Mouse (Mus musculus): ENCODE data around the gene Clic3. TPM values are rescaled to one million over a fixed set of nuclear protein-coding genes. Genes with fewer than 3 reads are reported as not detected.
A peak's percentile ranks its signal among the peaks of the same experiment; 100 is the strongest.

The Clic3 gene
- polyA plus RNA-seq, 1 experiment from 2014 or later = 2.5 TPM

DNA sequence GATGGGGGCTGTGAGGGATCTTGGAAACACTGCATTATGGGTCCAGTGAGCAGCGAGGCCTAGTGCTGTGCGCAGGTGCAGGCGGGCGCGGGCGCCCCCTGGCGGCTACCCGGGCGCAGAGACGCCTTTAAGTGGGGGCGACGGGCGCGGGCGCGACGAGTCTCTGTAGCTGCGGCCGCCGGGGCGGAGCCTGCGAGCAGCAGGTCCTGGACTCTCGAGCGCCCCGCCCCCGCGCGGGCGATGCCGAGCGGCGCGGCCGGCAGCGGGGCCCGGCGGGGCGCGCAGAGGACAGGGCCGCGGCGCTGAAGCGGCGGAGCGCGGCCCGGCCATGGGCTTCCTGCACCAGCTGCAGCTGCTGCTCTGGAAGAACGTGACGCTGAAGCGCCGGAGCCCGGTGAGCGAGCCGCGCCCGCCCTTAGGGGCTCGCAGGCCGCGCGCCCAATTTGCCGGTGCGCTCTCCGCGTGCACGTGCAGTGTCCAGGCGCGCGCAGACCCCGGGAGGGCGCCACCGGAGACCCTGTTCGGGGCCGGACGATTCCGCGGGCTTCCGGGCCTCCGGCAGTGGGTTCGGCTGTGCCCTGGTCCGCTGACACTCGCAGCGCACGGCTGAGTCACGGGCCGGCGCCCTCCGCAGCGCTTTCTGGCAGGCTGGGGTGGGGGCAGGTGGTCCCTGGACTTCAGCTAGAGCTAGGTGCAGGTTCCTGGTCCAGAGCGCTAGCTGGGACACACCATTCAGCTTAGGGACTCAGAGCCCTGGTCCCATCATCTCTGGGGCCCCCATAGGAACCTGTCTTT, 28.0 kb upstream of the Clic3 start, which contains the start of gene Abca2:
Gene Abca2 (plus strand): TSS at position 262 of the 795 bp plus-strand sequence.
- Histone ChIP-seq H3K9me3 (no peaks in the 10 kb centered on the region), H3K27ac (replicated peaks) (no peak within 1 kb of the TSS), H3K4me3 (peak within 1 kb of the TSS; percentile 77), H3K27me3 (replicated peaks) (peaks cover 70% of the 10 kb centered on the region), H3K36me3 (no peaks in the 10 kb centered on the region), H3K4me1 (peaks cover 2% of the 10 kb centered on the region; the same call in 1 of the 2 replicates), H3K4me2 (peak within 1 kb of the TSS; percentile 93), H3K9ac (peak within 1 kb of the TSS; percentile 89)
- ATAC-seq (ENCODE audit: extremely low read depth, insufficient number of reproducible peaks, low FRiP score, low TSS enrichment) = peak; percentile 87
- under 1% methylated on average over 75 of the region's 89 CpGs for WGBS

DNA sequence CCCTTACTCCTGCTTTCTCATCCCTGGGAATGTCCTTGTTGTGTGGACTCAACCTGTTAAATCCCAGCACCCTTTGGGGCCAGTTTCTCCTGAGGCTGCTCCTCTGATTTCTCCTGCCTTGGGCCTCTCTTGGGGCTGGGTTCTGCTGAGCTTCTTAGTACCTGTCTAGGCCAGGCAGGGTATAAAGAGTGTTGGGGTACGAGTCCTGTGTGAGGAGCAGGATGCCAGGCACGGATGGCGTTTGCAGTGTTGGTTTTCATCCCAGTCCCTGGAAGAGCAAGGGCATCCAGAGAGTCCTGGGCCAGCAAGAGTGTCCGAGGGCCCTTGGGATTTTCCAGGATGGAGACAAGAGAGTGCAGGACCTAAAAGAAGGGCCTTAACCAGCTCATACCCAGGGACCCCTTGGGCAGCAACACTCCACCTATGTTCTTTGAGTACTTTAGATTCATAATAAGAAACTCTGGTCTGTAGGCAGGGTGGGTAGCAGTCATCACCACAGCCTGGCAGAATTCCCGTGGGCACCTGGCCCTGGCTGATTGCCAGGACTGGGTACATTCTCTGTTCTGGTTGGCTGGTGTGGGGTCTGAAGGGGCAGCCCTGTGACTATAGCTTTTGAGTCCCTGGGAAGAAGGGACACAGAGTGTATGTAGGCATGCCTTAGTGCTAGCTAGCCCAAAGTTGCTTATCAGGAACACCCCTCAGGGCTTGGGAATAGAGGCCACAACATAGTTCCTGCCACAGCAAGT, 27.0 kb upstream of the Clic3 start:
- Histone ChIP-seq H3K9ac (no peak overlapping the region; the same call in 1 of the 2 replicates), H3K4me3 (peak overlapping the region; percentile 77), H3K9me3 (no peaks in the 10 kb centered on the region), H3K36me3 (no peaks in the 10 kb centered on the region), H3K4me1 (peaks cover 2% of the 10 kb centered on the region; the same call in 1 of the 2 replicates), H3K4me2 (peak overlapping the region; percentile 93), H3K27me3 (replicated peaks) (peaks cover 68% of the 10 kb centered on the region), H3K27ac (replicated peaks) (no peak overlapping the region)
- 75% methylated on average over 5 of the region's 5 CpGs for WGBS
- ATAC-seq (ENCODE audit: extremely low read depth, insufficient number of reproducible peaks, low FRiP score, low TSS enrichment) = no peak

DNA sequence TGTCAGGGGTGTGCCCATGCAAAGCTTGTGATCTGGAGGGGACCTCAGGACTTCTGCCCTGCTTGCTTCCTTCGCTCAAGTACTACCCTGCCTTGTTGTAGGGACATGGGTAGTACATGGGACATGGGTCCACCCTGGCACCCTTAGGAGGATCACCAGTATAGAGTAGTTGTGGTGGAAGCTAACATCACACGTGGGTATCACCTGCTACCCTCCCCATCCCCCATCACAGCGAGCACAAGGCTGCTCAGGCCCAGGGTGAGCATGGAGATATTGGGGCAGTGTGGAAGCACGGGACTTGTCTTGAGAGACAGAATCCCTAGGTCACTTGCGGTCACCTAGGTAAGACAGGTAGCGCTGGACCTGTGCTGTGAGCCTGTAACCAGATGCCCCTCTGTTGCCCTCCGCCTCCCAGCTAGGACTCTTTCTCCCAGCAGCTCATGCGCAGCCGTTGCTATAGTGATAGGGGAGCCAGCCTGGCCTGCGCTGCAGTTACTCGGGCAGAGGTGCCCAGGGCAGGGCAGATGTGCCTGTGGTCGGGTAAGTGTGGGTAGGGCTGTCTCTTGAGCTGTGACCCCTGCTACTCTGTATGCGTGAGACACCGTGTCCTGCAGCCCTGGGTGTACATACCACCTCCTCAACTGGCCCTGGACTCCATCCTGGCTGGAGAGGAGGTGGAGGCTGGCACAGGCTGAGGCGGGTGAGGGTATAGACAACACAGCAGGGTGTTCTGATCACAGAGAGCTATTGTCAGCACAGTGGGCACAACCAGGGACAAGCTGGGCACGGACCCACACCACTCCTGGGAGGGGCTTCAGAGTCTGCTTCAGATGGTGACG, 26.0 kb upstream of the Clic3 start:
- peaks cover 58% of the 10 kb centered on the region for H3K27me3 ChIP-seq (replicated peaks)
- 68% methylated on average over 17 of the region's 17 CpGs for WGBS

DNA sequence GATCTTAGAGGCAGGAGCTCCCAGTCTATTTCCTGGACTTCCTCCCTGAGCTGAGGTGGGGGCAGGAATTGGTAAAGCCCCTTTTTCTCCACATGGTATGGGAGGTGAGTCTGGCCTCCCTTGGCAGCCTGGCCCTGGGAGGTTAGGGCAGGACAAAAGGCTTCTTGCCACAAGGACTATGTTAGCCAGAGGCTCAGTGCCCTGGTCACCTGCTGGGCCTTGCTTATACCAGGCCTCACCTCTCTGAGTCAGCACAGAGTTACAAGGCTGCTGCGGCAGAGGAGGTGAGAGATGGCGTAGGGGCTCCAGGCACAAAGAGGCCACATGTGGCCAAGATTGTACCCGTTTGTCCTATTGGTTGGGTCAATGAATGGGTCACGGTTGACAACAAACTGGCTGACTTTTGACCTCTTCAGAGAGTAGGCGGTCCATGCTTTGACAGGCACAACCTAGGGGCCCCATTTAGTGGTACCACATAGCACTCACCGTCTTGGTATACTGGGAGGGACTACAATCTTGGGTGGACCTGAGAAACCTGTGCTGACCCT, 25.3 kb upstream of the Clic3 start:
- no peak overlapping the region for H3K9ac ChIP-seq
- H3K4me3 ChIP-seq = no peak overlapping the region
- H3K4me2 ChIP-seq = no peak overlapping the region
- no peaks in the 10 kb centered on the region for H3K36me3 ChIP-seq
- H3K27ac ChIP-seq (replicated peaks) = no peak overlapping the region
- peaks cover 2% of the 10 kb centered on the region; the same call in 1 of the 2 replicates for H3K4me1 ChIP-seq
- H3K9me3 ChIP-seq = no peaks in the 10 kb centered on the region
- peaks cover 50% of the 10 kb centered on the region for H3K27me3 ChIP-seq (replicated peaks)
- WGBS = 82% methylated on average over 6 of the region's 6 CpGs
- ATAC-seq (ENCODE audit: extremely low read depth, insufficient number of reproducible peaks, low FRiP score, low TSS enrichment) = no peak

More for the DNA sequence above, 26.0 kb upstream of the Clic3 start:
- no peak for ATAC-seq (ENCODE audit: extremely low read depth, insufficient number of reproducible peaks, low FRiP score, low TSS enrichment)
- H3K4me2 ChIP-seq = no peak overlapping the region
- no peak overlapping the region for H3K27ac ChIP-seq (replicated peaks)
- peaks cover 2% of the 10 kb centered on the region; the same call in 1 of the 2 replicates for H3K4me1 ChIP-seq
- H3K9ac ChIP-seq = no peak overlapping the region
- H3K4me3 ChIP-seq = no peak overlapping the region
- no peaks in the 10 kb centered on the region for H3K36me3 ChIP-seq
- H3K9me3 ChIP-seq = no peaks in the 10 kb centered on the region

DNA sequence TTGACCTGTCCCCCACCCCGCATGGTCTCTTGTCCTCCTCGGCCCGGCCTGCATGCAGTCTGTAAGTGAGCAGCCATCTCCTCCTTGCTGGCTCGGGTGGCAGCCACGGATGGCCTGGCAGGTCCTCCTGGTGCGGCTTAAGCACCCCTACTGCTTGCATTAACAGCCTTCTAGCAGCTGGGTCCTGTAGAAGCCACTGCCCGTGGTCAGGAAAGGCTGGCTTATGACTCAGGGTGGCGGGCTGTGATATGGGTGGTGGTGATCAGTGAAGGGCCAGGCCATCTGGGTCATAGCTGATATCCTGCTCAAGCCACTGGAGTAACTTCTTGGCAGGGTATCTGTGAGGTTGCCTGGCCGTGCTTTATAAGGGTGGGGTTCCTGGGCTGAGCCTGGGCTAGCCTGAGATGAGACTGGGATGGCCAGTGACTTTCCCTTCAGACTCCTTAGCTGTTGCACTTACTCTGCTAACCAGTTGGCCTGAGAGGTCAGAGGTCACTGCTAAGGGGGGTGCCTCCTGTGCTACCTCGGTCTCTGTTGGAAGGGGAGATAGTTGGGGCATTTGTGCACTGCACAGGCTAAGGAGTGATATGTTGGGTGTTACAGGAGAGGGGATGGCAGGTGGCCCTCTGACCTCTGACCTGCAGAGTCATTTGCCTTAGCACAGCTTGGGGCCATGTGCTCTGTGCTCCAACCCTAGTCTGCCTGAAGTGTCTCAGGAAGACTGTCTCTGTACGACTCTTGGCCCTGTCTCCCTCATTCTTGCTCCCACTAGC, 24.1 kb upstream of the Clic3 start:
- H3K4me1 ChIP-seq = peaks cover 2% of the 10 kb centered on the region; the same call in 1 of the 2 replicates
- H3K27ac ChIP-seq (replicated peaks) = no peak overlapping the region
- no peaks in the 10 kb centered on the region for H3K9me3 ChIP-seq
- ATAC-seq (ENCODE audit: extremely low read depth, insufficient number of reproducible peaks, low FRiP score, low TSS enrichment) = no peak
- no peak overlapping the region for H3K4me3 ChIP-seq
- no peak overlapping the region for H3K4me2 ChIP-seq
- H3K27me3 ChIP-seq (replicated peaks) = peaks cover 41% of the 10 kb centered on the region
- H3K9ac ChIP-seq = no peak overlapping the region
- 64% methylated on average over 11 of the region's 11 CpGs for WGBS
- peaks cover 6% of the 10 kb centered on the region for H3K36me3 ChIP-seq

DNA sequence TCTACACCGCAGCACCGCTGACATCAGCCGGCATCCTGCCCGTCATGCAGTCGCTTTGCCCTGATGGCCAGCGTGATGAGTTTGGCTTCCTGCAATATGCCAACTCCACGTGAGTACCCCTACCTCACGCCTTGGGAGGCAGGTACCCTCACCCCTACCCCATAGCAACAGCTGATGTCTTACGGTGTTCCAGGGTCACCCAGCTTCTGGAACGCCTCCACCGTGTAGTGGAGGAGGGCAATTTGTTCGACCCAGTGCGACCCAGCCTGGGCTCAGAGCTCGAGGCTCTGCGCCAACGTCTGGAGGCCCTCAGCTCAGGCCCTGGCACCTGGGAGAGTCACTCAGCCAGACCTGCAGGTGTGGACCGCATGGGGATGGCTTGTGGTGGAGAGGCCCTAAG, 23.5 kb upstream of the Clic3 start:
- Histone ChIP-seq H3K27me3 (replicated peaks) (peaks cover 40% of the 10 kb centered on the region), H3K36me3 (peaks cover 6% of the 10 kb centered on the region), H3K9me3 (no peaks in the 10 kb centered on the region), H3K27ac (replicated peaks) (no peak overlapping the region), H3K4me3 (no peak overlapping the region), H3K9ac (no peak overlapping the region), H3K4me2 (no peak overlapping the region), H3K4me1 (peaks cover 2% of the 10 kb centered on the region; the same call in 1 of the 2 replicates)
- no peak for ATAC-seq (ENCODE audit: extremely low read depth, insufficient number of reproducible peaks, low FRiP score, low TSS enrichment)
- WGBS = 85% methylated on average over 17 of the region's 17 CpGs

DNA sequence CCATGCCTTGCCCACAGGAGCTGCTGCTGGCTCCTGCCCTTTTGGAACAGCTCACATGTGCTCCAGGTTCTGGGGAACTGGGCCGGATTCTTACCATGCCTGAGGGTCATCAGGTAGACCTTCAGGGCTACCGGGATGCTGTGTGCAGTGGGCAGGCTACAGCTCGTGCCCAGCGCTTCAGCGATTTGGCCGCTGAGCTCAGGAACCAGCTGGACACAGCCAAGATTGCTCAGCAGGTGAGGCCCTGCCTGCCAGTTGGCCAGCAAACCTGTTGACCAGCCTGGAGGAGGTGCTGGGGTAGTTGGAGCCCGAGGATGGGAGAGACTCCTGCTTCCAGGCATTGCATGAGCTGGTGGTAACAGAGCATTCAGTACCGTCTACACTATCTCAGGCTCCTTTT, 22.3 kb upstream of the Clic3 start:
- Histone ChIP-seq H3K9me3 (no peaks in the 10 kb centered on the region), H3K4me1 (no peaks in the 10 kb centered on the region), H3K36me3 (peaks cover 6% of the 10 kb centered on the region), H3K4me2 (no peak overlapping the region), H3K4me3 (no peak overlapping the region), H3K9ac (no peak overlapping the region), H3K27ac (replicated peaks) (no peak overlapping the region), H3K27me3 (replicated peaks) (peaks cover 40% of the 10 kb centered on the region)
- 84% methylated on average over 8 of the region's 8 CpGs for WGBS
- ATAC-seq (ENCODE audit: extremely low read depth, insufficient number of reproducible peaks, low FRiP score, low TSS enrichment) = no peak

DNA sequence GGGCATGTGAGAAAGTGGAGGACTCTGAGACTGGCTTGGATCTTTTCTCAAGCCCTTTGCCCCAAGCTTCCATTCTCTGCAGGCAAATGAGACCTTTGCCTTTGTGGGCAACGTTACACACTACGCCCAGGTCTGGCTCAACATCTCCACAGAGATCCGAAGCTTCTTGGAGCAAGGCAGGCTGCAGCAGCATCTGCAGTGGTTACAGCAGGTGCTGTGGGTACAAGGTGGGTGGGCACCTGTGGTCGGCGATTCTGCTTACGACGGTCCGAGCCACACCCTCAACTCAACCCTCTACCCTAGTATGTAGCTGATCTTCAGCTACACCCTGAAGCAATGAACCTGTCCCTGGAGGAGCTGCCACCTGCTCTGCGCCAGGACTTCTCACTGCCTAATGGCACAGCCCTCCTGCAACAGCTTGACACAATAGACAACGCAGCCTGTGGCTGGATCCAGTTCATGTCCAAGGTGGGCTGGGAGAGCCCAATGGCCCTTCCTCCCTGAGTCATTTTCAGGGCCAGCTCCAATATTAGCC, 20.3 kb upstream of the Clic3 start:
- Histone ChIP-seq H3K27ac (replicated peaks) (no peak overlapping the region), H3K4me2 (no peak overlapping the region), H3K4me1 (no peaks in the 10 kb centered on the region), H3K9me3 (no peaks in the 10 kb centered on the region), H3K36me3 (peaks cover 7% of the 10 kb centered on the region), H3K9ac (no peak overlapping the region), H3K4me3 (no peak overlapping the region), H3K27me3 (replicated peaks) (peaks cover 20% of the 10 kb centered on the region)
- no peak for ATAC-seq (ENCODE audit: extremely low read depth, insufficient number of reproducible peaks, low FRiP score, low TSS enrichment)
- WGBS = 87% methylated on average over 10 of the region's 10 CpGs

DNA sequence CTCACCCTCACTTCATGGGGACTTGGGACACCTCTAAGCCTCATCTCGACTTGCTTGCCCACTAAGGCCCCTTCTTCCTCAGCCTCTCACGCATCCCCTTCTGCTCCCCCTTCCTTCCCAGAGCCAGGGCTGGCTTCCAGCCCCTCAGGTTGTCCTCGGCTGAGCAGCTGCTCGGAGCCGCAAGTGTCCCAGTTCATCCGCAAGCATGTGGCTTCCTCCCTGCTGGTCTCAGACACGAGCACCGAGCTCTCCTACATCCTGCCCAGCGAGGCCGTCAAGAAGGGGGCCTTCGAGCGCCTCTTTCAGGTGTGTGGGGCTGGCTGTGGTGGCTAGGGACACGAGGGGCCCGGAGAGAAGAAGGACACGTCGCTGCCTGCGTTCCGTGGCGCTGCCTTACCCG, 15.6 kb upstream of the Clic3 start:
- Histone ChIP-seq H3K27me3 (replicated peaks) (no peaks in the 10 kb centered on the region; the same call in 1 of the 2 replicates), H3K9me3 (no peaks in the 10 kb centered on the region), H3K36me3 (peaks cover 13% of the 10 kb centered on the region), H3K9ac (no peak overlapping the region), H3K4me3 (no peak overlapping the region), H3K27ac (replicated peaks) (no peak overlapping the region), H3K4me1 (no peaks in the 10 kb centered on the region), H3K4me2 (no peak overlapping the region)
- 78% methylated on average over 20 of the region's 20 CpGs for WGBS
- ATAC-seq (ENCODE audit: extremely low read depth, insufficient number of reproducible peaks, low FRiP score, low TSS enrichment) = no peak

DNA sequence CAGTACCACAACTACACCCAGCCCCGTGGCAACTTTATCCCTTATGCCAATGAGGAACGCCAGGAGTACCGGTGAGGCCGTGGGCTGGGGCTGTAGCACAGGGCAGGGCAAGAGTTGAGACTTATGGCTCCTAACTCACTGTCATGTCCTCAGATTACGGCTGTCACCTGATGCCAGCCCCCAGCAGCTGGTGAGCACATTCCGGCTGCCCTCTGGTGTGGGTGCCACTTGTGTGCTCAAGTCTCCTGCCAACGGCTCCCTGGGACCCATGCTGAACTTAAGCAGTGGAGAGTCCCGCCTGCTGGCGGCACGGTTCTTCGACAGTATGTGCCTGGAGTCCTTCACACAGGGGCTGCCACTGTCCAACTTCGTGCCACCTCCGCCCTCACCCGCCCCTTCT, 14.0 kb upstream of the Clic3 start:
- peaks cover 6% of the 10 kb centered on the region; the same call in 1 of the 2 replicates for H3K36me3 ChIP-seq
- WGBS = 77% methylated on average over 14 of the region's 14 CpGs

More for the DNA sequence above, 14.0 kb upstream of the Clic3 start:
- no peaks in the 10 kb centered on the region for H3K4me1 ChIP-seq
- H3K9ac ChIP-seq = no peak overlapping the region
- ATAC-seq (ENCODE audit: extremely low read depth, insufficient number of reproducible peaks, low FRiP score, low TSS enrichment) = no peak
- H3K4me2 ChIP-seq = no peak overlapping the region
- no peak overlapping the region for H3K4me3 ChIP-seq
- no peak overlapping the region for H3K27ac ChIP-seq (replicated peaks)
- no peaks in the 10 kb centered on the region; the same call in 1 of the 2 replicates for H3K27me3 ChIP-seq (replicated peaks)
- H3K9me3 ChIP-seq = no peaks in the 10 kb centered on the region
